Mouse (Mus musculus) MEL (cell line): Measurements from ENCODE around the gene Meiob. TPM values are rescaled to one million over a fixed set of nuclear protein-coding genes. Genes with fewer than 3 reads are reported as not detected.
A peak's percentile ranks its signal among the peaks of the same experiment; 100 is the strongest.

ENCODE experiments used
- DNase-seq: peaks from one replicate; pipeline ENCODE4 v3.0.0; 2011; ENCODE audit warnings: low read depth, low spot score
- H3K27ac ChIP-seq: 2 replicates; pipeline ENCODE4 v1.5.1; 2012; ENCODE audit warnings: low read depth, mild to moderate bottlenecking, control low read depth, low read length, moderate library complexity; ENCODE audit not compliant: control insufficient read depth
- H3K27me3 ChIP-seq, 2 experiments: fragments of 150-350 bp in 1 of 2; sonication (generic) in 1 of 2; 2 replicates each; pipeline ENCODE4 v1.6.1; 2012; ENCODE audit warnings: low read length in 2 of 2, mild to moderate bottlenecking in 2 of 2, improper control_type of control experiment in 1 of 2, moderate library complexity in 1 of 2; ENCODE audit not compliant: insufficient read depth in 2 of 2, control insufficient read depth in 1 of 2
- H3K36me3 ChIP-seq, 2 experiments: 2 replicates each; pipeline ENCODE4 v1.6.1; 2012 to 2014; ENCODE audit warnings: low read length in 2 of 2, improper control_type of control experiment in 1 of 2, inconsistent platforms in 1 of 2, mild to moderate bottlenecking in 1 of 2; ENCODE audit not compliant: insufficient read depth in 2 of 2, control insufficient read depth in 1 of 2
- H3K4me1 ChIP-seq, 2 experiments: fragments of 150-350 bp in 1 of 2; sonication (generic) in 1 of 2; 2 replicates each; pipeline ENCODE4 v1.6.1; 2012; ENCODE audit warnings: low read length in 2 of 2, improper control_type of control experiment in 1 of 2, mild to moderate bottlenecking in 1 of 2; ENCODE audit not compliant: insufficient read depth in 2 of 2, control insufficient read depth in 1 of 2
- H3K4me3 ChIP-seq, 2 experiments: fragments of 150-350 bp in 1 of 2; sonication (generic) in 1 of 2; 2 replicates each; pipeline ENCODE4 v1.5.1; 2012; ENCODE audit warnings: low read depth in 2 of 2, low read length in 2 of 2, mild to moderate bottlenecking in 2 of 2, moderate library complexity in 2 of 2, control low read depth in 1 of 2, improper control_type of control experiment in 1 of 2; ENCODE audit not compliant: control insufficient read depth in 1 of 2, insufficient read depth in 1 of 2
- H3K79me2 ChIP-seq: 2 replicates; pipeline ENCODE4 v1.6.1; 2012; ENCODE audit warnings: mild to moderate bottlenecking, low read length, moderate library complexity; ENCODE audit not compliant: control insufficient read depth, poor library complexity, insufficient read depth
- H3K9ac ChIP-seq: 2 replicates; pipeline ENCODE4 v1.6.1; 2012; ENCODE audit warnings: low read depth, mild to moderate bottlenecking, control low read depth, low read length, moderate library complexity; ENCODE audit not compliant: control insufficient read depth, poor library complexity, severe bottlenecking
- H3K9me3 ChIP-seq: fragments of 150-350 bp; sonication (generic); replicated peaks from 2 replicates; pipeline ENCODE4 v1.6.1; 2012; ENCODE audit warnings: mild to moderate bottlenecking, low read length, improper control_type of control experiment, moderate library complexity; ENCODE audit not compliant: insufficient read depth
- MYC ChIP-seq: IDR thresholded peaks from 2 replicates; pipeline ENCODE4 v1.6.1; 2011; ENCODE audit warnings: low read depth, mild to moderate bottlenecking, low read length, improper control_type of control experiment, moderate library complexity
- POLR2A ChIP-seq, 2 experiments: IDR thresholded peaks; 2 replicates each; pipeline ENCODE4 v1.6.1; 2011 to 2012; ENCODE audit warnings: low read length in 2 of 2, mild to moderate bottlenecking in 2 of 2, control low read depth in 1 of 2, improper control_type of control experiment in 1 of 2, low read depth in 1 of 2, moderate library complexity in 1 of 2; ENCODE audit not compliant: control insufficient read depth in 1 of 2, insufficient read depth in 1 of 2, poor library complexity in 1 of 2
- POLR2AphosphoS2 ChIP-seq: IDR thresholded peaks from 2 replicates; pipeline ENCODE4 v1.6.1; 2011; ENCODE audit warnings: low read length, improper control_type of control experiment
- polyA plus RNA-seq, 2 experiments: library from polyadenylated mRNA; stranded (reverse) in 1 of 2; unstranded in 1 of 2; fragments of >175 nt in 1 of 2; fragments of >200 nt in 1 of 2; gene quantifications; 2 replicates each; pipeline versions ENCODE4 v1.2.1 to v1.2.4; 2012; ENCODE audit warnings: low replicate concordance in 2 of 2, low read depth in 1 of 2; ENCODE audit not compliant: insufficient read length in 2 of 2, insufficient read depth in 1 of 2, missing spikeins in 1 of 2
- total RNA-seq: library from RNA; depleted of rRNA; stranded (reverse); fragments of 300-350 nt; gene quantifications from 2 replicates; pipeline ENCODE4 v1.2.3, GENCODE M21; 2012; rRNA removed

The Meiob gene
- total and polyA plus RNA-seq, 3 experiments, result 0.11 to 0.15 TPM; not detected in 1

GRCm38 (mm10) chr17:24888862-24889261, 84.8 kb downstream of the Meiob start:
- peaks cover 0 to 3% of the 10 kb centered on the region in 2 experiments; a peak in 3 of 4 replicates for H3K36me3 ChIP-seq
- H3K27me3 ChIP-seq, result no peaks in the 10 kb centered on the region
- peaks cover 29% of the 10 kb centered on the region for H3K79me2 ChIP-seq
- DNase-seq, result no peak
- peaks cover 0 to 13% of the 10 kb centered on the region in 2 experiments; a peak in 2 of 4 replicates for H3K4me1 ChIP-seq
- no peak overlapping the region for H3K27ac ChIP-seq
- no peak overlapping the region for H3K9ac ChIP-seq
- TF ChIP-seq POLR2AphosphoS2, result peak; percentile 55; the same call in 1 of the 2 replicates
- 0 out of 4 replicates have a peak, but pooled peaks of 1 of the 2 experiments have one; percentile 29 for TF ChIP-seq POLR2A (IDR thresholded peaks at IDR 0.05; ENCODE audit: control insufficient read depth in 1 of 2, insufficient read depth in 1 of 2, low read depth in 1 of 2, low read length in 2 of 2, poor library complexity in 1 of 2)
- TF ChIP-seq MYC, result no peak
- no peaks in the 10 kb centered on the region for H3K9me3 ChIP-seq
- no peak overlapping the region for H3K4me3 ChIP-seq

Other genes starting within 250 kb of the Meiob start
- 44.0 and 48.8 TPM in 2 replicates for gene Tsc2, start 171.7 kb upstream of the Meiob start, total RNA-seq
- gene Tsc2, start 171.7 kb upstream of the Meiob start, polyA plus RNA-seq, result 10 to 100 TPM in 1 of 2 experiments, not detected in 1; 99.2 TPM
- gene Nthl1, start 171.6 kb upstream of the Meiob start, total RNA-seq, result 26.1 and 31.4 TPM in 2 replicates
- 100 to 1,000 TPM in 1 of 2 experiments, 10 to 100 TPM in 1; 32.0 to 262 TPM for gene Nthl1, start 171.6 kb upstream of the Meiob start, polyA plus RNA-seq
- 0.75 and 0.96 TPM in 2 replicates for gene Slc9a3r2, start 154.0 kb upstream of the Meiob start, total RNA-seq
- gene Slc9a3r2, start 154.0 kb upstream of the Meiob start, polyA plus RNA-seq, result 1 to 10 TPM in 1 of 2 experiments, not detected in 1; 3.5 TPM
- not detected in 2 replicates for gene Npw, start 145.8 kb upstream of the Meiob start, total RNA-seq
- gene Npw, start 145.8 kb upstream of the Meiob start, polyA plus RNA-seq, result not detected
- gene Zfp598, start 134.6 kb upstream of the Meiob start, total RNA-seq, result 21.9 and 22.2 TPM in 2 replicates
- gene Zfp598, start 134.6 kb upstream of the Meiob start, polyA plus RNA-seq, result 10 to 100 TPM; 59.0 to 80.4 TPM
- 0.15 TPM in 1 of 2 replicates, not detected in the other for gene Syngr3, start 114.3 kb upstream of the Meiob start, total RNA-seq
- under 1 TPM in 1 of 2 experiments, not detected in 1; 0.68 TPM for gene Syngr3, start 114.3 kb upstream of the Meiob start, polyA plus RNA-seq
- 78.6 and 86.8 TPM in 2 replicates for gene Gfer, start 108.1 kb upstream of the Meiob start, total RNA-seq
- 10 to 100 TPM in 1 of 2 experiments, not detected in 1; 83.0 TPM for gene Gfer, start 108.1 kb upstream of the Meiob start, polyA plus RNA-seq
- gene Noxo1, start 108.1 kb upstream of the Meiob start, total RNA-seq, result 0.39 and 0.62 TPM in 2 replicates
- 1 to 10 TPM in 1 of 2 experiments, not detected in 1; 2.4 TPM for gene Noxo1, start 108.1 kb upstream of the Meiob start, polyA plus RNA-seq
- 102 and 103 TPM in 2 replicates for gene Tbl3, start 96.6 kb upstream of the Meiob start, total RNA-seq
- gene Tbl3, start 96.6 kb upstream of the Meiob start, polyA plus RNA-seq, result 100 to 1,000 TPM in 1 of 2 experiments, not detected in 1; 111 TPM
- gene Rnf151, start 86.2 kb upstream of the Meiob start, total RNA-seq, result 0.23 and 0.26 TPM in 2 replicates
- gene Rnf151, start 86.2 kb upstream of the Meiob start, polyA plus RNA-seq, result under 1 TPM in 1 of 2 experiments, not detected in 1; 0.40 TPM
- gene Rps2, start 86.2 kb upstream of the Meiob start, total RNA-seq, result 3,755 and 4,516 TPM in 2 replicates
- gene Rps2, start 86.2 kb upstream of the Meiob start, polyA plus RNA-seq, result 1,000 to 10,000 TPM in 1 of 2 experiments, not detected in 1; 1,852 TPM
- gene Ndufb10, start 79.8 kb upstream of the Meiob start, total RNA-seq, result 258 and 292 TPM in 2 replicates
- 100 to 1,000 TPM in 1 of 2 experiments, not detected in 1; 230 TPM for gene Ndufb10, start 79.8 kb upstream of the Meiob start, polyA plus RNA-seq
- gene Rpl3l, start 76.5 kb upstream of the Meiob start, total RNA-seq, result 0.12 and 0.13 TPM in 2 replicates
- gene Rpl3l, start 76.5 kb upstream of the Meiob start, polyA plus RNA-seq, result under 1 TPM in 1 of 2 experiments, not detected in 1; 0.24 TPM
- gene Msrb1, start 67.6 kb upstream of the Meiob start, total RNA-seq, result 27.0 and 31.9 TPM in 2 replicates
- 10 to 100 TPM in 1 of 2 experiments, not detected in 1; 58.6 TPM for gene Msrb1, start 67.6 kb upstream of the Meiob start, polyA plus RNA-seq
- gene Hs3st6, start 51.3 kb upstream of the Meiob start, total RNA-seq, result not detected in 2 replicates
- gene Hs3st6, start 51.3 kb upstream of the Meiob start, polyA plus RNA-seq, result not detected
- 32.3 and 49.6 TPM in 2 replicates for gene Hagh, start 35.9 kb downstream of the Meiob start, total RNA-seq
- gene Hagh, start 35.9 kb downstream of the Meiob start, polyA plus RNA-seq, result 10 to 100 TPM in 1 of 2 experiments, not detected in 1; 37.5 TPM
- gene Fahd1, start 46.1 kb downstream of the Meiob start, total RNA-seq, result 2.0 and 2.7 TPM in 2 replicates
- gene Fahd1, start 46.1 kb downstream of the Meiob start, polyA plus RNA-seq, result 1 to 10 TPM in 1 of 2 experiments, not detected in 1; 4.7 TPM
- gene Igfals, start 61.7 kb downstream of the Meiob start, total RNA-seq, result not detected in 2 replicates
- under 1 TPM in 1 of 2 experiments, not detected in 1; 0.04 TPM for gene Igfals, start 61.7 kb downstream of the Meiob start, polyA plus RNA-seq
- gene Nubp2, start 82.1 kb downstream of the Meiob start, total RNA-seq, result 109 and 141 TPM in 2 replicates
- 100 to 1,000 TPM in 1 of 2 experiments, not detected in 1; 191 TPM for gene Nubp2, start 82.1 kb downstream of the Meiob start, polyA plus RNA-seq
- gene Spsb3, start 82.4 kb downstream of the Meiob start, total RNA-seq, result 27.2 and 34.5 TPM in 2 replicates
- gene Spsb3, start 82.4 kb downstream of the Meiob start, polyA plus RNA-seq, result 10 to 100 TPM in 1 of 2 experiments, not detected in 1; 30.2 TPM
- gene Eme2, start 90.8 kb downstream of the Meiob start, total RNA-seq, result 19.5 and 26.8 TPM in 2 replicates
- 10 to 100 TPM in 1 of 2 experiments, not detected in 1; 15.1 TPM for gene Eme2, start 90.8 kb downstream of the Meiob start, polyA plus RNA-seq
- gene Mrps34, start 90.8 kb downstream of the Meiob start, total RNA-seq, result 60.1 and 74.8 TPM in 2 replicates
- gene Mrps34, start 90.8 kb downstream of the Meiob start, polyA plus RNA-seq, result 10 to 100 TPM in 1 of 2 experiments, not detected in 1; 82.0 TPM
- 24.4 and 29.1 TPM in 2 replicates for gene Nme3, start 92.2 kb downstream of the Meiob start, total RNA-seq
- gene Nme3, start 92.2 kb downstream of the Meiob start, polyA plus RNA-seq, result 10 to 100 TPM in 1 of 2 experiments, not detected in 1; 22.1 TPM
- gene Mapk8ip3, start 132.7 kb downstream of the Meiob start, total RNA-seq, result 16.9 and 22.8 TPM in 2 replicates
- 10 to 100 TPM in 1 of 2 experiments, not detected in 1; 44.5 TPM for gene Mapk8ip3, start 132.7 kb downstream of the Meiob start, polyA plus RNA-seq
- gene Jpt2, start 156.4 kb downstream of the Meiob start, total RNA-seq, result 31.7 and 35.5 TPM in 2 replicates
- 10 to 100 TPM in 1 of 2 experiments, not detected in 1; 40.9 TPM for gene Jpt2, start 156.4 kb downstream of the Meiob start, polyA plus RNA-seq
- gene Cramp1l, start 211.5 kb downstream of the Meiob start, total RNA-seq, result 2.4 TPM in 2 replicates
- 1 to 10 TPM in 1 of 2 experiments, not detected in 1; 5.1 TPM for gene Cramp1l, start 211.5 kb downstream of the Meiob start, polyA plus RNA-seq
- gene Ift140, start 211.8 kb downstream of the Meiob start, total RNA-seq, result 3.4 and 4.3 TPM in 2 replicates
- gene Ift140, start 211.8 kb downstream of the Meiob start, polyA plus RNA-seq, result 1 to 10 TPM in 1 of 2 experiments, not detected in 1; 9.0 TPM